Mouse (Mus musculus) monocyte, adult 5-6 weeks (primary cell): ENCODE measurements around the gene Gm20683. TPM values are rescaled to one million over a fixed set of nuclear protein-coding genes. Genes with fewer than 3 reads are reported as not detected.

Experiments
- ATAC-seq: fragments of 153-309, 156-312 bp; replicated peaks from 2 replicates; pipeline ENCODE4 v1.8.0; 2017; ENCODE audit warnings: mild to moderate bottlenecking; ENCODE audit not compliant: low TSS enrichment, insufficient number of reproducible peaks, severe bottlenecking, poor library complexity, low FRiP score
- total RNA-seq: library from RNA; stranded (forward); fragments of 200-1000, 200-491, 200-594 nt; gene quantifications from 3 replicates; pipeline ENCODE4 v1.2.3, GENCODE M21; 2017

The Gm20683 gene
- total RNA-seq, 1 experiment from 2014 or later: 2.9 TPM

DNA sequence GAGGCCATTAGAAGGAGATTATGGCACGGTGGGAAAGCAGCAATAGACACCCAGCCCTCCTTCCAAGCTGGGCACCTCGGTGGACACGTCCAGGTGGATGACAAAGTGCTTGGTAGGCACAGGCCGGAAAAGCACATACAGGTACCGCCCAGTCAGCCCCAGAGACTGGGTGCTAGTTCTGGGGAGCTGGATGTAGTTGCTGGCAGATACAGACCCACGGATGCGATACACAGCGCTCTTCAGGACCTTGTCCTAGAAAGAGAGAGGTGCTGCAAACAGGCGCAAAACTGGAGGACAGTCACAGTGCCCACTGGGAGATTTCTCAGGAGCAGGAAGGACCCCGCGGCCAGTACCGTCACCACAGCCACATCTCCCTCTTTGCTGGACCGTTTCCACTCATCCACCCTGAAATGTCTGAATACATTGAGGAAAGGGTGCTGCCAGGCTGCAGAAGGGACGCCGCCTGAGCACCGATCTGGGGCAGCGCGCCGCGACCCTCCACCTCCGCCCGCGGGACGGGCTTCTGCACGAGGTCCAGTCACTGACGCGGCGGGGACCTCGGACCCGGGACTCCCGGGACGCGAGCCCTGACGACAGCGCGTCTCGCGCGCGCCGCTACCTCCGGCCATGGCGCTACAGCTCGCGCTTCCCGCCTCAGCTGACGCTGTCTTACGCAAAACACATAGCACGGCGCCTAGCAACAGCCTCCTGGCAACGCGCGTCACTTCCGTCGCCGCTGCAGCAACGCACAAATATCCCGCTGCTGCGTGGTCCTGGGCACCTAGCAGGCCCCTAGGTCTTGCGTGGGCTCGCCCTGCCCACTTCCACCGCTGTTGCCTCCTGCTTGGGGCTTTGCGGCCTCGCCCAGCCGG lies 19.5 kb upstream of the Gm20683 start, which contains the start of gene Wdr90:
Wdr90 (minus strand) TSS at position 670 of the 872 bp plus-strand sequence.
- peak; percentile 93 for ATAC-seq

DNA sequence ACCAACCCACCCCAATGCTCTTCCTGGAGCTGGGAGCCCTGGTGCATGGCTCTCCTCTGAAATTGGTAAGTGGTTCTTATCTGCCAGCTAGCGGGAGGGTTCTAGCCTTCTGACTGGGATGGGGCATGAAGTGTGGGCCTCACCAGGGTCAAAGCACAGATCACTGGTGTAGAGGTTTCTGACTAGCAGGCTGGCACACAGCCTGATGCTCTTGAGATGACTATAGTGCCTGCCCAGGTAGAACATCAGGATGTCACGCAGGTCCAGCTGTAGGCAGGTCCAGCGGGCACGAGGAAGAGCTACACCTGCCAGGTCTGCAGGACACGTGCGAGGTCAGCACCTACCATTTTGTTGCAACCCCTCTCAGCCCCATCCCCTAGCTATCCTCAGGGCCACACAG lies 18.7 kb upstream of the Gm20683 start:
- no peak for ATAC-seq

DNA sequence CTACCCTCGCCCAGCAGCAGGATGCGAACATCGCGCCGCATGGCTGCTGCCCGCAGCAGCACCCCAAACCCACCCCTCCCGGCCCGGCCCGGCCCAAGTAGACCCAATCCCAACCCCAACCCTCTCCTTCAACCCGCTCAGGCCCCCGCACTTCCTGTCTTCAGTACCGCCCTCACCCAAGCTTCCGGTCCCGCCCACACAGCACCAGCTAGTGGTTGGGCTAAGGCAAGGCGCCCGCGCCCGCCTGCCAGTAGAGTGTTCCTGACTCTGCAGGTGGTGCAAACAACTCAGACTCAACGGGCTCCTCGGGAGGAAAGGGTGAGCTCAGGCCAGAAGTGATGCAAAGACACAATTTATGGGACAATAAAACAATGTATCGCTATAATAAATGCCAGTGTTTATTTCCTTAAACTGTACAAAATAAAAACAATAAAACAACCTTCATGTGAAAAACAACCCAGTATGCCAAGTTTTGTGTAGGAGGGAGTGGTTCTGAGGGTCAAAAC lies 2.9 kb upstream of the Gm20683 start, which contains the start of gene Rhot2:
Rhot2 (minus strand) TSS at position 456 of the 506 bp plus-strand sequence.
- peak; percentile 88 for ATAC-seq

DNA sequence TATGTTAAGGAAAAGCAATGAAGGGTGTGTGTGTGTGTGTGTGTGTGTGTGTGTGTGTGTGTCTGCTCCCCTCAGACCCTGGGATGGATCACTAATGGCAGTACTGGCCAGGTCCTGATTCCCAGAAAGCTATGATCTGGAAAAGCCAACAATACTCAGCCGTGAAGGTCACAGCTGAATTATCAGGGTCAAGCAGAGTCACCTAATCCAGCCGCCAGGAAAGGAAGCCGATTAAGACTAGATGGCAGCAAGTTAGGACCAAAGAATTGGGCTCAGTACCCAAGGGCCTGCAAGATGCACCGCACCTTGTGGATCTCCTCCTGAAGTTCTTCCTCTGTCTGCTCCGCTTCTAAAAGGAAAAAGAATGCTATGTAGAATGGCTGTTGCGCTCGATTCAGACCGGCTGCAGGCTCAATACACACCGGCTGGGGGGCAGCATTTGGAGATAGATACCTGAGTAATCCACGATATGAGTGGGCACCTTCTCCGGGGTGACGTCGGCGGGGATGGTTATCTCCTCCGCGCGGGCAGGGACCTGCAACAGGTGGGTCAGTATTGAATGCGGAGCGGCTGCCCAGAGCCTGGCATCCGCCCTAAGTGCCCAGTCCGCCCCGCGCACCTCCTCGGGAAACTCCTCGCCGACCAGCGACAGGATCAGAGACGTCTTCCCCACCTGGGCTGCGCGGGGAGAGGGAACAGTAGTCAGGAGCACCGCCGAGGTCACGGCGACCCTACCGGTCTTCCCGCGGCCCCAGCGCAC lies 2.3 kb upstream of the Gm20683 start:
- ATAC-seq: no peak

DNA sequence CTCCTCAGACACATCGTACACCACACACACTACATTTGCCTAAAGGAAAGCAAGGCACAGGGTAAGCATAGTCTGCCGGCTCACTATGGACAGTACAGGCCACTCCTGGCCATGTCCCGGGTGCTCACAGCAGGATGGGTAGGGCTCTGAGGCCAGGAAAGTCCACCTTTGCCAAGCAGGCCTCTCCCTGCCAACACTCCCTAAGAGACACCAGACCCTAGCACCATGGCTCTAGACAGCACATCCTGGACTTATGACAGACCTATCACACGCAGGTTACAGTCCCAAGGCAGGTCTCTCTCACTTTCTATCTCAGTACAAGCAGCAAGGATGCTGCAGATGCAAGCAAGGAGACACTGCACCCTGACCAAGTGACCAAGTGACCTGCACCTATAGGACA lies 1.6 kb upstream of the Gm20683 start:
- no peak for ATAC-seq

DNA sequence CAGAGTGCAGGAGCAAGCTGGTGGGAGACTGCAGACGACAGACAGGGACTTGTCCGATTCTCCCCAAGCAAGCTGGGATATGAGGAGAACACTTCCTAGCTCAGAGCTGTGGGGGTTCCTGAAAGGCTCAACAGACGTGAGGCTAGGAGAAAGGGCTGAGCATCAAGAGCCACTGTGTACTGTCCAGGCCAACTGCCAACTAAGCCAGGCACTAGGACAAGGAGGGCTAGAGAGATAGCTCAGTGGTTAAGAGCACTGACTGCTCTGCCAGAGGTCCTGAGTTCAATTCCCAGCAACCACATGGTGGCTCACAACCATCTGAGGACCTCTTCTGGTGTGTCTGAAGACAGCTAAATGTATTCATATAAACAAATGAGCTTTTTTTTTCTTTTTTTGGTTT lies 946 bp upstream of the Gm20683 start:
- no peak for ATAC-seq

DNA sequence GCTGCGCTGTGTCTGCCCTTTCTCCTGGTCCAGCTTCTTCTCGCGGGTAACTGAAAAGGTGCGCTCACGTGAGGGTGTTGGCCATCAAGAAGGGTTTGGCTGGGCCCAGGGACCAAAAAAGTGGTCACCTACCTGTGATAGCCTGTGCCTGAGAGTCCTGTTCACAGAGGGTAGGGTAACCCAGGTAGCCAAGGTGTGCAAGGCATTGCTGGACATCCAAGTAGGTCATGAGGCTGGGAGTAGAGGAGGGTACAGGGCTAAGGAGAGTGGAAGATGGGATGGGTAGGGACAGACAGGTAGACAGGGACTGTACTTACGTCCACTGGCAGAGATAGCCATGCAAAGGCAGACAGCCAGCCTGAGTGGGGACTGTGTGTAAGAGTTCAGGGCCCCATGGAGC lies 1.0 kb downstream of the Gm20683 start:
- no peak for ATAC-seq

DNA sequence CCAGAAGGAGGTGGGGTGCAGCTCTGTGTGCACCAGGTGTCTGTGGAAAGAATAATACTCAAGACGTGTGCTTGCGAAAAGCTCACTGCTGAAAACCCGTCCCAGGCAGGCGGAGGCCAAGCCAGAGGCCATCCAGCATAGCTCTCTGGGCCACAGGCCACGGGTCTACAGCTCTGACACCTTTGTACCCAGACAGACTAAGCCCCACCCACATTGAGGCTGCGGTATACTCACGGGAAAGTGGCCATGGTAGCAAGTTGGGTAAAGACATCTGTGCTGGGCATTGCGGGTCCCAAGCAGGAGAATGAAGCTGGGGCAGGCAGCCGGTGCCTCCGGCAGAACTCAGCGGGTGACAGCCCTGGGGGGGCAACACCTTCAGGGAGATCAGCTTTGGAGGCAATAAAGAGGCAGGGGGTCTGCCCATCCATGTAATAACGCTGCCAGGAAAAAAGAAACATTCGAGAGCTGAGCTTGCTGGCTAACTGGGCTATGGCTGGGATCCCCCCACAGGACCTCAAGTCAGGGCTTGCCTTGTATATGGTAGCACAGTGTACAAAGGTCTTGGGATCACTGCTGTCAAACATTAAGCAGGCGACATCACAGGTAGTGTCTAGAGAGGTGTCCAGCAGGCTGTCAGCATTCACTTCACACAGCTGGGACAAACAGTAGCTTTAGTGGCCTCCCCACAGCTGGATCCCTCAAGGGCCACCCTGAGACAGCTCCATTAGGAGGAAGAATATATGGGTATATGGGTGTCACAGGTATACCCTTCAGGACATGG lies 1.9 kb downstream of the Gm20683 start:
- ATAC-seq: no peak

DNA sequence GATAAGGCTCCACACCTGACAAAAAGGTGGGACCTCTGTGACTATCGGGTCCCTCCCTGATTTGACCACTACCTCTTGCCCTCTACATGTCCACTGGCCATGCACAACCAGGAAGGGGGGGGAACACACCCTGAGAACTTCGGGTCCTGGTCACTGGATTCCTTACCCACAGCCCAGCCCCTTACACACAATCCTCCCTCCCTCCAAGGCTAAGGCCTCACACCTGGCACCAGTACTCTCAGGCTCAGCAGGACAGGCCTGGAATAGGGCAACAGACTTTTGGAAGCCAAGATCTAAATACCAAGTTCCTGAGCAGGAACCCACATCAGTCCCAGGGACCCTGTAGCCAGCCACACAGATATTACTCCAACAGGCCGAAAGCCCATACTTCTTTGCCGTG lies 2.7 kb downstream of the Gm20683 start:
- ATAC-seq: no peak

DNA sequence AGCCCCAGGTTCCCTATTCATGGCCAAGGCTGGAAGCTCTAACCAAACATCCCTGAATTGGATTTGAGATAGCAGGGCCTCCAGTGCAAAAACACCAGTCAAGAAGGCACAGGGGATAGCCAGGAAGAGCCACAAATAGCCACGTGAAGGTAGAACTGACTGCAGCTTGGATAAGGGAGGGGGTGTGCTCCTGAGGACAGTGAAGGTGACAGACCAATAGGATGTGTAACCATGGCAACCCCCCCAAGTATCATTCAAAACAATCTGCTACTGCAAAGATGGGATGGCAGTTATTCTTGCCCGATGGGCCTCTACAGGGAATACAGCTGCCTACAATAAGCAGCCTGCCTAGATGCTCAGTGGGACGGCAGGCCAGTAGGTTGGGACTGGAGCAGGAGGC lies 4.0 kb downstream of the Gm20683 start:
- ATAC-seq: no peak

DNA sequence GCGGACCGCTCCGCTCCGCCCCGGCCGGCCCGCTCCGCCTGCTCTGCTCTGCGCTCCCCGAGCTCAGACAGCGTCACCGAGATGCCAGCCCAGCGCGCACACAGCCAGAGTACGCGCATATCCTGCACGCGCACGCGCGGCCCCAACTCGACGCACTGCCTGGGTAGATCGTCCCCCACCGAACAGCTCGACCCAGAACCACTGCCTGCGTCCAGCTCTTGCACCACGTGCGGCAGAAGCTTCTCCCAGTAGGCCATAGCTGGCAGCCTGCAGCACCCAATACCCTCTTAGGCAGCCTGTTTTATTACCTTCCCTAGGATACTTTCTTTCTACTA lies 4.5 kb downstream of the Gm20683 start, which contains the start of gene Rhbdl1:
Rhbdl1 (minus strand) TSS at position 220 of the 335 bp plus-strand sequence.
- no peak for ATAC-seq

DNA sequence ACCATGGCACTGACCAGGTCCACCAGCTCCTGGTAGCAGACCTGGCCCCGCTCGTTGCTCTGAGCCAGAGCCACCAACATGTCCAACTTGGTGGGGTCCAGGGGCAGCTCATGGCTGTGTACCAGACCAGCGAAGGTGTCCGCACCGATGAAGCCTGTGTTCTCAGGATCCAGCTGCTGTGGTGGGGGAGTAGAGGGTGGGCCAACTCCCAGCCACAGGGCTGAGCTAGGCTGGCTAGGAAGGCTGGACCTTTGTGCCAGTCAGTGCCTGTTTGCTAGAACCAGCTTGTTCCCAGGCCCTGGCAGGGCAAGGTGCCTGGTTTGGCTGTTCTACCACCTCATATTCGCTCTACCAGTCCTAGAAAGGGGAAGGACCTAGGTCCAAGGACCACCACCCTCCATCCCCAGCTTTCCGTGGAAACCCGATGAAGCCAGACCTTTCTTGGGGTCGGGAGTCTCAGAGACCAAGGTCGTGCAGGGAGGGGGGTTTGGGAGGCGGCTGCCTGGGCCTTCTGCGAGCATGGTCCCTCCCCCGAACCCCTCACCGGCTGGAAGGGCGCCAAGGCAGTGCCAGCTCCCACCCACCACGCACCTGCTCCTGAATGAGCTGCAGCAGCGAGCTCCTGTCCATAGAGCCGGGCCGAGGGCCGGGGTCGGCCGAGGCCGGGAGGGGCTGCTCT lies 5.0 kb downstream of the Gm20683 start:
- ATAC-seq: no peak

DNA sequence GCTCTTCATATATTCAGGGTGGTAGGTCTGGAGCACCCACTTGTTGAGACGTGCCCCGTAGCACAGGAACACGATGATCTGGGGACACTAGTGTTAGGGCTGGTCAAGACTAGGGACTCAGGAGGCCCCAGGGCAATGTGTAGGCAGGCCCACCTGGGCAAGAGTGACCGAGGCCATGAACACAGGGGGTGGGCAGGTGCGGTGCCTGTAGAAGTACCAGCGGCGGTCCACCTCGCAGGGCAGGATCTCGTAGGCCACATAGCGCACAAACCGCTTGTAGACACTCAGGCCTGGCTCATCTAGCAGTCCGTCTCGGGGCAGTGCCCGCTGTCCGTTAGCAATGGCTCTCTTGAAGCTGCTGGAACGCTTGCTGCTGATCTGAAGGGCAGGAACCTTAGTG lies 5.7 kb downstream of the Gm20683 start:
- no peak for ATAC-seq

DNA sequence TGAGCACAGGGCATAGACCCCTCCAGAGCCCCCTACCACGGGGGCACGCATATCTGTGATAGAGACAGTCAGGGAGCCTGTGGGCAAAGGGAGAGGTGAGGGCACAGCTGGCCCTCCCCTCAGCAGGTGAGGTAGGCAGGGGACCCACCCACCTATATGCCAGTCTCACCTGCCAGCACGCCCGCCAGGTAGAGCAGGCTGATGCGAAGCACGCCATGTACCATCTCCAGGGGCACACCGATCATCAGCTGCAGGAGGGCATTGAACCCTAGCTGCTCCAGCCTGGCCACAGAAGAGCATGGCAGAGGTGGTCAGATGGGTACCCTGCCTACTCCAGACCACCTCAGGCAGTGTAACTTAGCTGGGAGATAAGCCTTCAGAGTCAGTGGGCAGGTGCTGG lies 6.3 kb downstream of the Gm20683 start:
- no peak for ATAC-seq

DNA sequence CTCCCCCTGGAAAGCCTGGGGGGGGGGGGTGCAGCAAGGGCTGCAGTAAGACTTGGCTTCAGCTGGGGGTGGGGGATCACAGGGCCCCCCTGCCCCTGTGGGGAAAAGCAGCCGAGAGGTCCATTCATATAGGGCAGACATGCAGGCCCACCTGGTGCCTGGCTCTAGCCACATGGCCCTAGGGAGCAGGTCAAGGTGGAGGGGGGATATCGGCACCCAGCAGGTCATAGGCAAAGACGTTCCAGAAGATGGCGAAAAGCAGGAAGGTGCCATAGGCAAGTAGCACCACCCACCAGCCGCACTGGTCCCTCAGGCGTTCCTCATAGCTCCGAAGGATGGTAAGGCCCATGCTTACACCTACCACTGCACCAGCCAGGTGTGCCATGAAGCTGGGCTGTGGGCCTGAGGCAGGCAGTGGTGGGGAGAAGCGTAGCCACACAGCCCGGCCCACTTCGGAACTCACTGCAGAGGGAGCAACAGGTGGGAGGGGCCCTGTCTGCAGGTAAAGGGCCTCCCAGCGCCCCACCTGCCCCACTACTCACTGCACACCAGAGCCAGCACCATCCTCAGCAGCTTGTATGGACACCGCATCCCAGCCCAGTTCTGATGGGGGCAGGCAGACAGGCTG lies 6.9 kb downstream of the Gm20683 start:
- no peak for ATAC-seq

DNA sequence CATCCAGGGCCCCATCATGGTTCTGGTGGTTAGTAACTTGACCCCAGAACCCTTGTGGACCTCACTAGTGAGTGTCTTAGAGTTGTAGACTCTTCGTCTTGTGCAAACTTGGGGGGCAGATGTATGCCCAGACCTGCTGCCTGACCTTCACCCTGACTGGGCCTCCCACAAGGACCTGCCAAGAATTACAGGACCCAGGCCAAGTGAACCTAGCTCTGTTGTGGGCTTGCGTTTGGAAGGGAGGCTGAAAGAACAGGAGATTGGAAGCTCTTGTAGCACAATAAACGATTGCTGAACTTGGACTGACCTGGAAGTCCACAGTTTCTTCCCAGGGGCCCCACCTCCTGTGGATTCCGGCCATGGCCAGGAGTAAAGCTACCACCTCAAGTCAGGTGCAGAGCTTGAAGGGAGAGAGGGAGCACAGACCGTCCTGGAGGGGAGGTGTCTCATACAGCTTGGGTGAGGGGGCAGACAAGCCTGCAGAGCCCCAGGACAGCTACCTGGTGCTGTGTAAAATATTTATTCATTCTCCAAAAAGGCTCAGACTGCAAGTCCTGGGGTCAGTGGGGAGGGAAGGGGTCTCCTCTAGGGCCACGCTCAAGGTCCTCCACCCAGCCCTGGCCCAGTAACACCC lies 7.5 kb downstream of the Gm20683 start:
- no peak for ATAC-seq

DNA sequence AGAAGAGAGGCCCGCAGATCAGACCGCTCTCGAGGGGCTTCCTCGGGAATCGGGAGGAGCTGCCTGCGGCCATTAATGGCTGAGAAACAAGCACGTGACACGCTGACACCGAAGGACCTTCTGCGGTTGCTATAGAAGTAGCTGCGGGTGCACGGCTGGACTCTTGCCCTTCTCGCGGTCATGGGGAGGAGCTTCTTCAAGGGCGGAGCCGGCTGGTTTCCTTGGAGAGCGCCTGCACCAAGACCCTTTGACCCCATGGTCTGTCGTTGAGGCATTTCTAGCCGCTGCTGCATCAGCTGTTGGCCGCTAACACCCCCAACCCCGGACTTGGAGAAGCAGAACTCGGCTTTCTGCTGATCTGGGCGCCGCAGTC lies 8.3 kb downstream of the Gm20683 start, which contains the start of gene Stub1:
Stub1 (minus strand) TSS at position 114 of the 373 bp plus-strand sequence.
- peak; percentile 42 for ATAC-seq
